Mouse (Mus musculus): ENCODE measurements around the gene Nxpe2.

The Nxpe2 gene

DNA sequence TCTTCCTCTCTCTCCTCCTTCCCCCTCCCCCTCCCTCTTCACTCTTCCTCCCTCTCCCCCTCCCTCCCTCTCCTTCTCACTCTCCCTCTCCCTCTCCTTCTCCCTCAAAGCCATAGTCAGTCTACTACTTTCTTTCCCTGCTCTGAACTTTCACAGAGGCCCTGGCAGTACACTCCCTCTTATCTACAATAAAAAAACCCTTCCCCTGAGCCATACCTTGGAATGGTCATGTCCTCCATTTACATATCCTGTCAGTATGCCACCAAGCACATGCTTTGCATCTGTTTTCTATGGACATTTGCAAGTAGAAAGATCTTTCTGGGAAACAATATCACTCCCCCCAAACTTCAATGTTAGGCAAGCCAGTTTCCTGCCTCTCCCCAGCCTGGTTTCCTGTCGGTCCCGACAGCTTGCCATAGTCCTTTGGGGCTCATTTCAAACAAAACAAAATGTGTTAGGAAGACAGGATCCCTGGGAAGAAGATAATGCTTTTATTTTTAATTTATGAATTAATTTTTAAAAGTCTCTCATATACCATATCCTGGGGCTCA lies at the start of gene Nxpe2:
Nxpe2 (minus strand) TSS at position 307 of the 551 bp plus-strand sequence.
- peak; percentile 8 to 30 for DNase-seq

DNA sequence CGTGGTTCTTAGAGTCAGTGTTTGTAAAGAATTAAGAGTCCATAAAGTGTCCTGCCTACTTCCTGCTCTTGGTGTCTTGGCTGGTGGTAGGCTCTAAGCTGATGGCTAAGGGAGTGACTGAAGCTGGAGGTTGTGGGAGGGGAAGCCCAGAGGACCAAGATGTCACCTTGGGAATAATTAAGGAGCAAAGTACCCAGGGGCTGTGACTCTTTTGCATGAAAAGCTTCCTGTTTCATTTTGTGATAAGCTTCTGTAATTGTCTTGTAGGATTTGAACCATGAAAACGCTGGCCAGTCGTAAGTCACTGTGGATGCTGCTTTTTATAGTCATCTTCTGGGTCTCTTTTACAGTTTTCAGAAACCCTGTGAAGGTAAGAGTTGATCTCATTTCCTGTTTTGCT lies 36.7 kb upstream of the Nxpe2 start:
- DNase-seq = no peak

- no peak for DNase-seq
Measured at GRCm38 (mm10) chr9:48388451-48388850, 35.2 kb upstream of the Nxpe2 start.

GRCm38 (mm10) chr9:48374357-48374756 lies 21.1 kb upstream of the Nxpe2 start:
- DNase-seq = no peak

GRCm38 (mm10) chr9:48373232-48373878 lies 20.1 kb upstream of the Nxpe2 start:
- DNase-seq = no peak

- DNase-seq = no peak
Measured at GRCm38 (mm10) chr9:48362743-48363142, 9.5 kb upstream of the Nxpe2 start.

GRCm38 (mm10) chr9:48361815-48362631 lies 8.8 kb upstream of the Nxpe2 start:
- DNase-seq = no peak

GRCm38 (mm10) chr9:48360826-48361225 lies 7.6 kb upstream of the Nxpe2 start:
- no peak for DNase-seq

DNA sequence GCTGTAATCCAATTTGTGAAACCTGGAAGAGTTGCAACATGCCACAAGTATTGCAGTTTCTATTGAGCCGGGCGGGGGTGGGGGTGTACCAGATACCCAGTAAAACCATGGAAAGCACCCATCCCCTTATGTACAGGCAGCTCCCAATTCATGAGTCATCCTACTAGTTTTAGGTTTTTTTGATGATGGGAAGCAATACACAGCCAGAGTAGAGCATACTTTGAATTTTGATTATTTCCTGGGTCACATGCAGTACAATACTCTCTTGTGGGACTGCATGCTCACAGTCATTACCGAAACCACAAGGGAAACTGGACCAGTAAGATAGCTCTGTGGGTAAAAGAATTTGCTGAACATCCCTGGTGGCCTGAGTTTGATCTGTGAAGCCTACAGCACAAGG lies 3.8 kb upstream of the Nxpe2 start:
- no peak for DNase-seq

- peak; percentile 83 to 87 for DNase-seq
Measured at GRCm38 (mm10) chr9:48354793-48355192, 1.5 kb upstream of the Nxpe2 start.

- DNase-seq = no peak
Measured at GRCm38 (mm10) chr9:48354122-48354521, 868 bp upstream of the Nxpe2 start.

GRCm38 (mm10) chr9:48345866-48346265 lies 7.4 kb downstream of the Nxpe2 start:
- no peak for DNase-seq

DNA sequence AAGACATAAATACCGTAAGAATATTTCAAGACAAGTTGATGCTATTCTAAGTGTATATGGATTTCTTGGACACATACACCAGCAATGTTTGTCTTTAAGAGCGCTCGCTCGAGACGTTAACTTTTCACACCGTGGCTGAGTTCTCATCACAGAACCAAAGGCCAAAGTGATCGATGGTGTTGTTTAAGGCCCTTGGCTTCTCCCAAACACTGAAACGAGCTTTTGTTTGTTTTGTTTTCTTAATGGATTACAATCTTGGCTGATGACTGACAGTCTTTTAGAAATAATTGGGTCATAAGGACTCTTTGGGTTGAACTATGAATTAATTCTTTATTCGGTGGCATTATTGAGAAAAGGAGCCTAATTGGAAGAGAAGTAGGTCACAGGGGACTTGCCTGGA lies 7.8 kb downstream of the Nxpe2 start:
- DNase-seq = no peak

DNA sequence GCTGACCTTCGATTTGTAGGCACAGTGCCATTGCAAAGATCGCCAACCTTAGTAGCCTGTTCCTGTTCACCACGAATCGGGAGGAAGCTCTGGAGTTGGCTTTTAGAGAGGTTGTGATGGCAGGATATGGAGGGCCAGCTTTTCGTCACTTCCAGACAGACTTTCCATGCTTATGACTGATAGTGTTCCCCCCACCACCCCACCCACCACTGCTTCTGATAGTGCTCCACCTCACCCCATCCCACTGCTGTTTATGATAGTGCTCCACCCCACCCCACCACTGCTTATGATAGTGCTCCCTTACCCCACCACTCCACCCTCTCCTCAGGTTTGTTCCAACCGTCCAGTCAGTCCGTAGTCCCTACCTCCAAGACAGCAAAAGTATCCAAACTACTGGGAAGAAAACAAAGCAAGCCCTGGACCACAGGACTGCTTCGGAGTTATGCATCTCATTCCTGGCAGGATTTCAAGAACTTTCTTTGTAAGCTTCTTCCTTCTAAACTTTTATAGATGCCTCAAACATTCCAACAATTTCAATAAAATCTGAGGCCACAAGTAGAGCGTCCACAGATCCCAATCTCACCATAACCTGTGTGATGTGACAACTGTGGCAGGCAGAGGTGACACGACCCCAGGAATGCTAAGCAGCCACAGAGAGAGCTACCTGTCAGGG lies 12.4 kb downstream of the Nxpe2 start:
- no peak for DNase-seq

DNA sequence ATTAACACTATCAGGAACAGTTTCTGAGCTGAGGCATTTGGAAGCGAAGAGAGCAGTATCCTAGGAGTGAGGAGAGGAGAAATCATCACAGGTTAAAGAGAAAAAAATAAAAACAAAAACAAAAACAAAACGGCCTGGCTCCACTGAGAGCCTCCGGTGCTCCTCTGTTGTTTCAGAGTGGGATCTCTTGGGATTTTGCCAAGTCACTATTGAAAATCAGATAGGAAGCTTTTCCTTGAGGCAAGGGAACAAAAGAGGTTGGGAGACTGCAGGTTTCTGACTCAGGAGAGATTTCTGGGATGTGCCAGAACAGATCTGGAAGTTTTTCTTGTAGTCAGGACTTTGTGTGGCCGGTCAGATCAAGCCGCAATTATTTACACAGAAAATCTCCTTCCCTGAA lies 13.7 kb downstream of the Nxpe2 start:
- no peak for DNase-seq

DNA sequence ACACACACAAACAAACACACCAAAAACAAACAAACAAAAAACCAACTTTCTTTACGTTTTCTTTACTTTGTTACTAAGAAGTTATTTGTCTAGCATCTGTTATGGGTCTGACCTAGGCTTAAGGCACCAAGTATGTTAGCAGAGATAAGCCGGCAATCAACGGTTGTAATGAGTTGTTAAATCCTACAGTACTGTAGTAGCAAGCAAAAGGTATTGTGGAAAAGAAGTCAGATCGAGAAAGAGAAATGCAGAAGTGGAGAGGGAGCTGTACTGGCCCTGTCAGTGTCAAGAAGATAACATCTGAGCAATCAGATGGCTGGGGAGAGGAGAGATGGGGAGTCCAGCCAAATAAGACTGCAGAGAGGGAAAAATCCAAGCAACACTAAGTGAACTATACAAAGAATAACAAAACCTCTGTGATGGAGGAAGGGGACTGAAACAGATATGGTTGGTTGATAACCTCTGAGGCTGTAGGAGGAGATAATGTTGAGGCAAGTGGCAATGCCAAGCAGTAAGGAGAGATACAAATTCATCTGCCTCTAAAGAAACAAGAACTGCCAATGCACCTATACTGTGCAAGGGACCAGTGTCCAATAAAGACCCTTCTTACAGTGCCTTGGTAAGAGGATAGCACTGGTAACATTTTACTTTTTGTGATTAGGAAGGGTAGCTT lies 14.3 kb downstream of the Nxpe2 start:
- DNase-seq = no peak

DNA sequence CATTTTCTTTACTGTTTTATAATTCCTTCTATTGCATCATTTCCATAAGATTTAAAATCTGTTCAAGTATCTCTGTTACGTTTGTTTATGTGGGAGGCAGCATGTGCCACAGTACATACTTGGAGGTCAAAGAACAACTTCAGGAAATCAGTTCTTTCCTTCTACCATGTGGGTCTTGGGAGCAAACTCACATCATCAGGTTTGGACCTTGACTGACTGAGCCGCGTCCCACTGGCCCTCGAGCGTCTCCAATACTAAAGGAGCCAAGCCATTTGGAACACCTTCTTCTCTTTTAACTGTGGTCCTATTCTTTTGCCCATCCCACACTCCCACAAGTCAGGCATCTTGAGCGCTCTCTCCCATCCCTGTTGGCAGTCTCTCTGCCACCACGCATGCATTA lies 23.7 kb downstream of the Nxpe2 start:
- no peak for DNase-seq

DNA sequence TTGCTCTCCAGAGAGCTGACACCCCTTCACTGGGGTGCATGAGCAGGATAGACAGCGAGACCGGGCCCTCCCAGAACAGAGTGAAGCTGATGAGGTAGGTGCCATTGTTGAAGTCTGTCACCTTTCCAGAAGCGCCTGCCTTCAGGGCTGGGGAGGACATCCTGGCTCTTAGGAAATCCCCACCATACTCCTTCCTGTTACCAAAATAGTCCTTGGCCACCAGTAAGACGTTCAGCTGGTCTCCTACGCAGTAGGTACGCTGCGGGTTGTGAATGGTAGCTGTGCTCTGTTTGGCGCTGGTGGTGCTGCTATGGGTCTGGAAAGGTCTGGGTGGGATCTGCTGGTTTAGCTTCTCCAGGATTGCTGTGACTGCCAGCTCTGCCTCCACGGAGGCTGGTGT lies 26.9 kb downstream of the Nxpe2 start:
- peak in 1 of 2 experiments; percentile 6 for DNase-seq

DNA sequence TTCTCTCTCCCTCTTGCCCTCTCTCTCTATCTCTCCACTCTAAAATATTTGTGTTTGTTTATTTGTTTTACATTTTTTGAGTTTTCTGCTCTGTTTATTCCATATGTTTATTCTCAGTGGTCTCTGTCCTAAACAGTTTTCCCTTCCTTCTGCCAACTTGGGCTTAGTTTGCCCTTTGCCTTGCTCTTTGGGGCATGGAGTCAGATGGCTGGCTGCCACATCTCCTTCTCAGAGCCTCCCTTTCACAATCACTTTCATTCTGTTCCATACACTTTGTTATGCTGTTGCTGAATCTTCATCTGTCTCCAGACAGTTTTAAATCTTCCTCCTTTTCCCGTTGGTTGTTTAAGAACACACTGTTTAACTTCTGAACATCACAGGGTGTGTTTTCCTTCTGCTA lies 37.4 kb downstream of the Nxpe2 start:
- DNase-seq = no peak

DNA sequence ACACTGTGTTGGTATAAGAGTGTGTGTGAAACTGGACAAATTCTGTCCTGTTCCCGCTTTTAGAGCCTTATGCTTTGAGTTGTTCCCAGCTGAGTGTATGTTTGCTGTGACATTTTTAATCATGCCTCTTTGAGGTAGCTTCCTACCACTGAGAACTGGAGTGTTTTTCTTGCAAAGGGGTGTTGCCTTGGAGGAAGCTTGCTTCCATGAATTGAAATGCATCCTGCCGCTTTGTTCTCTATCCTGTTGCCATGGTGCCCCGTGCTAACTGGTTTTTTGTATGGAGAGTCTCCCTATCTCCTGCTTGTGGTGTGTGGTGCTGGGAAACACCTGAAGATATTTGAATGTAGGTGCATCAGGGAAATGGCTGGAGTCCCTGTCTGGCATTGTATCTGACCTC lies 39.1 kb downstream of the Nxpe2 start:
- peak; percentile 20 to 25 for DNase-seq

DNA sequence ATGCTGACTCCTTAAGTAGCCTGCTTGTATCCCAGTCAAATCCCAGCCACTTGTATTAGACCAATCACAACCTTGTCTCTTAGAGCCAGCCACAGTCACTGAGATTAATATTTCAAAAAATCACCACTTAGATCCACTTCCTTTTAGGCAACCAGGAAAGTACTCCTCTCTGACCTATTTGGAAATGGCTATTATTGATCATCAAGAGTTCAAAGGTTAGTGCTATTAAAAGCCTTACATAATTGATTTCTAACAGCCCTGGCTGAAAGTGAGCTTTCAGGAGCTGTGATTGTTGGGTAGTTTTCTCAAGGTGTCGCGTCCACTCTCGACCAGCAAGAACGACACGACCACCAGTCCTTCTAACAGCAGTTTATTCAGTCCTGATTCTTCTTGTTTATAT lies 42.0 kb downstream of the Nxpe2 start:
- DNase-seq = no peak

GRCm38 (mm10) chr9:48303564-48303963 lies 49.7 kb downstream of the Nxpe2 start:
- DNase-seq = peak; percentile 3 to 17

GRCm38 (mm10) chr9:48298983-48299382 lies 54.3 kb downstream of the Nxpe2 start:
- no peak for DNase-seq
